ENCODE assay signal across 31 mouse cellular contexts in genomic region chr4:126763483-126763882, GRCm38 (mm10). TPM values are rescaled to one million over a fixed set of nuclear protein-coding genes. Genes with fewer than 3 reads are reported as not detected.
A peak's percentile ranks its signal among the peaks of the same experiment; 100 is the strongest.
DNase-seq lines count a peak whose midpoint lies in the region; ATAC-seq and TF ChIP-seq lines count a peak whose summit lies in the region.
"Had no signal": no experiment of that assay in that cellular context is flagged by ENCODE, and none has a peak within 500 bp of the region (broad histone marks: within the 10 kb centered on the region; RNA-seq: fewer than 3 reads in every experiment).

No protein-coding gene starts in this region.

- H3K27me3 ChIP-seq in kidney, embryonic 14.5 days (ENCODE audit: control insufficient read depth, insufficient read depth, low read length), result no peaks in the 10 kb centered on the region
- no peaks in the 10 kb centered on the region for H3K27me3 ChIP-seq in kidney, postnatal 0 days (ENCODE audit: insufficient read depth, low read length)
- no peaks in the 10 kb centered on the region for H3K27me3 ChIP-seq in intestine, embryonic 15.5 days (replicated peaks)
- H3K27me3 ChIP-seq in stomach, embryonic 16.5 days (ENCODE audit: control insufficient read depth, insufficient read depth, low read length), result no peaks in the 10 kb centered on the region
- H3K27me3 ChIP-seq: forebrain, embryonic 13.5 days; limb, embryonic 15.5 days had no signal

- no peak overlapping the region for H3K4me2 ChIP-seq in kidney, embryonic 14.5 days (replicated peaks; ENCODE audit: low read depth, low read length)
- H3K4me2 ChIP-seq in kidney, postnatal 0 days (ENCODE audit: low read length), result no peak overlapping the region
- no peak overlapping the region for H3K4me2 ChIP-seq in intestine, embryonic 15.5 days (replicated peaks)
- no peak overlapping the region for H3K4me2 ChIP-seq in stomach, embryonic 16.5 days (ENCODE audit: low read depth, low read length)
- H3K4me2 ChIP-seq: forebrain, embryonic 13.5 days; limb, embryonic 15.5 days had no signal

- DNase-seq in kidney, adult 11 months, result peak; percentile 14
- no peak for DNase-seq in kidney, postnatal 0 days (ENCODE audit: low spot score)
- no peak for DNase-seq in kidney, postnatal 14 days
- DNase-seq in frontal cortex, postnatal 14 days (ENCODE audit: low spot score in 2 of 2), result no peak
- DNase-seq in layer of hippocampus, adult 2 months (ENCODE audit: low spot score in 2 of 2), result no peak
- DNase-seq: adrenal gland, postnatal 10 days; cerebellum, adult 9-10 months; cerebellum, postnatal 36 days; gastrocnemius, postnatal 14 days; kidney, postnatal 10 days; midbrain, embryonic 14.5 days; thymus, adult 2 months; thymus, postnatal 36 days had no signal

- peaks cover 15% of the 10 kb centered on the region; the same call in 1 of the 2 replicates for H3K36me3 ChIP-seq in kidney, embryonic 14.5 days (ENCODE audit: control insufficient read depth, insufficient read depth, low read length)
- H3K36me3 ChIP-seq in kidney, postnatal 0 days (ENCODE audit: insufficient read depth, low read length), result peaks cover 13% of the 10 kb centered on the region; the same call in 1 of the 2 replicates
- H3K36me3 ChIP-seq in intestine, embryonic 15.5 days, result no peaks in the 10 kb centered on the region
- H3K36me3 ChIP-seq in stomach, embryonic 16.5 days (ENCODE audit: control insufficient read depth, insufficient read depth, low read length), result peaks cover 3% of the 10 kb centered on the region; the same call in 1 of the 2 replicates

- 80% methylated on average over 2 of the region's 2 CpGs for WGBS in kidney, embryonic 14.5 days
- 59% methylated on average over 2 of the region's 2 CpGs for WGBS in kidney, postnatal 0 days
- WGBS in intestine, embryonic 15.5 days, result 50% methylated on average over 2 of the region's 2 CpGs
- WGBS in stomach, embryonic 16.5 days, result 70% methylated on average over 2 of the region's 2 CpGs

- TF ChIP-seq CTCF in kidney, postnatal 0 days (IDR thresholded peaks at IDR 0.05; ENCODE audit: low read depth), result no peak
- no peak for TF ChIP-seq CTCF in layer of hippocampus, adult 2 months (conservative IDR thresholded peaks at IDR 0.05)

- H3K9ac ChIP-seq in kidney, embryonic 14.5 days (ENCODE audit: low read depth, low read length), result no peak overlapping the region
- H3K9ac ChIP-seq in kidney, postnatal 0 days (ENCODE audit: low read depth, low read length), result no peak overlapping the region
- H3K9ac ChIP-seq in intestine, embryonic 15.5 days, result no peak overlapping the region
- no peak overlapping the region for H3K9ac ChIP-seq in stomach, embryonic 16.5 days (ENCODE audit: low read length)
- H3K9ac ChIP-seq: forebrain, embryonic 13.5 days; limb, embryonic 15.5 days had no signal

- H3K4me1 ChIP-seq in kidney, embryonic 14.5 days (ENCODE audit: control insufficient read depth, insufficient read depth, low read length), result no peaks in the 10 kb centered on the region
- H3K4me1 ChIP-seq in kidney, postnatal 0 days (replicated peaks; ENCODE audit: insufficient read depth, low read length), result no peaks in the 10 kb centered on the region
- H3K4me1 ChIP-seq in intestine, embryonic 15.5 days (replicated peaks), result peaks cover 5% of the 10 kb centered on the region; the same call in 1 of the 2 replicates
- H3K4me1 ChIP-seq in stomach, embryonic 16.5 days (ENCODE audit: control insufficient read depth, insufficient read depth, low read length), result no peaks in the 10 kb centered on the region; the same call in 1 of the 2 replicates

- no peaks in the 10 kb centered on the region for H3K9me3 ChIP-seq in kidney, embryonic 14.5 days (ENCODE audit: control insufficient read depth, low read length)
- no peaks in the 10 kb centered on the region for H3K9me3 ChIP-seq in kidney, postnatal 0 days (replicated peaks; ENCODE audit: low read length)
- H3K9me3 ChIP-seq in intestine, embryonic 15.5 days, result no peaks in the 10 kb centered on the region
- no peaks in the 10 kb centered on the region for H3K9me3 ChIP-seq in stomach, embryonic 16.5 days (replicated peaks; ENCODE audit: control insufficient read depth, low read length)
- H3K9me3 ChIP-seq: forebrain, embryonic 13.5 days; G1E; limb, embryonic 10.5 days; limb, embryonic 15.5 days had no signal

- no peak for ATAC-seq in kidney, embryonic 14.5 days (ENCODE audit: low FRiP score, low TSS enrichment)
- 0 out of 2 replicates have a peak, but pooled peaks have one; percentile 7 for ATAC-seq in kidney, postnatal 0 days (replicated peaks; ENCODE audit: low FRiP score, low read depth)
- ATAC-seq in intestine, embryonic 15.5 days, result peak; percentile 69
- no peak for ATAC-seq in stomach, embryonic 16.5 days (ENCODE audit: insufficient read depth, low FRiP score)
- ATAC-seq: forebrain, embryonic 13.5 days; hindbrain, embryonic 16.5 days had no signal

- no peak overlapping the region for H3K4me3 ChIP-seq in kidney, embryonic 14.5 days (ENCODE audit: low read length)
- no peak overlapping the region for H3K4me3 ChIP-seq in kidney, postnatal 0 days (replicated peaks; ENCODE audit: low read depth, low read length)
- H3K4me3 ChIP-seq in intestine, embryonic 15.5 days (replicated peaks), result no peak overlapping the region
- no peak overlapping the region for H3K4me3 ChIP-seq in stomach, embryonic 16.5 days (replicated peaks; ENCODE audit: low read length)
- no peak overlapping the region for H3K4me3 ChIP-seq in layer of hippocampus, adult 2 months
- H3K4me3 ChIP-seq: forebrain, embryonic 13.5 days; limb, embryonic 10.5 days; limb, embryonic 15.5 days had no signal

- H3K27ac ChIP-seq in kidney, embryonic 14.5 days (ENCODE audit: low read depth, low read length), result no peak overlapping the region
- peak overlapping the region; percentile 43; the same call in 1 of the 2 replicates for H3K27ac ChIP-seq in kidney, postnatal 0 days
- peak overlapping the region; percentile 81 for H3K27ac ChIP-seq in intestine, embryonic 15.5 days
- H3K27ac ChIP-seq in stomach, embryonic 16.5 days (ENCODE audit: low read length), result peak overlapping the region; percentile 61; the same call in 1 of the 2 replicates
- no peak overlapping the region for H3K27ac ChIP-seq in layer of hippocampus, adult 2 months
- H3K27ac ChIP-seq: forebrain, embryonic 13.5 days; limb, embryonic 15.5 days; macrophage had no signal

RNA-seq across cellular contexts. Expression of gene AU040320, which starts 10.1 kb away (rescaled TPM):
- polyA plus RNA-seq in kidney, embryonic 14.5 days (2014; fragmentation: Nextera tagmentation; extraction: Ambion mirVana), result 19.3 and 23.4 TPM in 2 replicates
- 22.4 and 22.6 TPM in 2 replicates for polyA plus RNA-seq in kidney, postnatal 0 days (2015; fragmentation: Nextera tagmentation; extraction: Ambion mirVana)
- 29.3 and 30.4 TPM in 2 replicates for polyA plus RNA-seq in intestine, embryonic 15.5 days (2015; fragmentation: Nextera tagmentation; extraction: Ambion mirVana)
- polyA plus RNA-seq in stomach, embryonic 16.5 days (2015; fragmentation: Nextera tagmentation; extraction: Ambion mirVana), result 24.1 and 27.8 TPM in 2 replicates
- total RNA-seq in layer of hippocampus, adult 2 months (2021), result 10 to 100 TPM; 68.7 to 72.4 TPM

RNA-seq across cellular contexts. Expression of gene Ncdn, which starts 10.2 kb away (rescaled TPM):
- polyA plus RNA-seq in kidney, embryonic 14.5 days (2014; fragmentation: Nextera tagmentation; extraction: Ambion mirVana), result 15.0 and 24.7 TPM in 2 replicates
- 22.0 and 22.2 TPM in 2 replicates for polyA plus RNA-seq in kidney, postnatal 0 days (2015; fragmentation: Nextera tagmentation; extraction: Ambion mirVana)
- 27.3 TPM in 2 replicates for polyA plus RNA-seq in intestine, embryonic 15.5 days (2015; fragmentation: Nextera tagmentation; extraction: Ambion mirVana)
- 25.4 and 26.1 TPM in 2 replicates for polyA plus RNA-seq in stomach, embryonic 16.5 days (2015; fragmentation: Nextera tagmentation; extraction: Ambion mirVana)
- 1,000 to 10,000 TPM; 1,998 to 2,007 TPM for total RNA-seq in layer of hippocampus, adult 2 months (2021)

RNA-seq across cellular contexts. Expression of gene Tfap2e, which starts 27.4 kb away (rescaled TPM):
- not detected in 2 replicates for polyA plus RNA-seq in kidney, embryonic 14.5 days (2014; fragmentation: Nextera tagmentation; extraction: Ambion mirVana)
- polyA plus RNA-seq in kidney, postnatal 0 days (2015; fragmentation: Nextera tagmentation; extraction: Ambion mirVana), result not detected in 2 replicates
- polyA plus RNA-seq in intestine, embryonic 15.5 days (2015; fragmentation: Nextera tagmentation; extraction: Ambion mirVana), result not detected in 2 replicates
- not detected in 2 replicates for polyA plus RNA-seq in stomach, embryonic 16.5 days (2015; fragmentation: Nextera tagmentation; extraction: Ambion mirVana)
- total RNA-seq in layer of hippocampus, adult 2 months (2021), result under 1 TPM in 1 of 2 experiments, not detected in 1; 0.18 TPM
- total RNA-seq: adrenal gland, postnatal 10 days; gastrocnemius, postnatal 14 days; granulocyte monocyte progenitor cell, adult 5-6 weeks; heart, postnatal 25 days; layer of hippocampus, adult 8-10 months; left cerebral cortex, postnatal 10 days; monocyte, adult 5-6 weeks had no signal
- polyA plus RNA-seq: embryonic facial prominence, embryonic 11.5 days; G1E; heart, embryonic 14.5 days; limb, embryonic 10.5 days; liver, embryonic 16.5 days; macrophage; neural tube, embryonic 14.5 days had no signal

Comparison
In these comparisons a context has a peak if more than half of its experiments do, and no peak if none do; other contexts are left out.
1. ATAC-seq: peak in kidney, postnatal 0 days (single experiment) and intestine, embryonic 15.5 days (single experiment); none in kidney, embryonic 14.5 days (single experiment) and stomach, embryonic 16.5 days (single experiment).
2. H3K27ac ChIP-seq: peak in kidney, postnatal 0 days (single experiment), intestine, embryonic 15.5 days (single experiment) and stomach, embryonic 16.5 days (single experiment); none in kidney, embryonic 14.5 days (single experiment) and layer of hippocampus, adult 2 months (single experiment).